Mouse (Mus musculus): ENCODE results near the gene Epor. TPM values are rescaled to one million over a fixed set of nuclear protein-coding genes. Genes with fewer than 3 reads are reported as not detected.
A peak's percentile ranks its signal among the peaks of the same experiment; 100 is the strongest.

The Epor gene
- 1 to 10 TPM; 1.4 to 3.4 TPM for total RNA-seq (2021)
- long read RNA-seq, experiment 1, partial matches to known transcripts = 4 of 6 reads
- long read RNA-seq, experiment 1, other reads (novel, unspliced or antisense) = 1 of 6 reads
- long read RNA-seq, experiment 2, partial matches to known transcripts = 5 of 6 reads
- long read RNA-seq, experiment 2, other reads (novel, unspliced or antisense) = 0 of 6 reads

DNA sequence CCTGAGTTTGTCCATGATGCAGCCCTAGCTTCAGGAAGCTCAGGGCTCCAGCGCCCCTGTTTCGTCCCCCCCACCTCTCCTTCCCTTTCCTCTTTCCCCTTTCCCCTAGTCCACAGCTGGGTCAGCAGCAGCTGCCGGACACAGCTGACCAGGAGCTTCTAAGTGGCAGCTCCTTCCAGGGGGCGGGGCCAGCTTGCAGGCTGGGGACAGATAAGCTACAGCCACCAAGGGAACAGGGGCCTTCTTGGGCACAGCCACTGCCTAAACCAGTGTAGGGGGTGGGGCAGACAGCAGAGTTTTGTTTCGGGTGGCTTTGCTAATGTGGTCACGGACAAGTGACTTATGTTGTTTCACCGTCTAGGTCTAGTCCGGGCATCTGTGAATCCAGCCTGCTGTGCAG is at the start of gene Epor:
Gene Epor (minus strand): TSS at position 90 of the 400 bp plus-strand sequence.
- intact Hi-C loops (cut with DNase I) = loop anchor here (5.0 kb wide), 1 partner anchor 39 kb away; the partner anchor contains the start of genes Ccdc151 and Prkcsh
- DNase-seq (ENCODE audit: low spot score in 2 of 2) = no peak

- no peak for DNase-seq (ENCODE audit: low spot score in 2 of 2)
- intact Hi-C loops (cut with DNase I) = loop anchor here (5.0 kb wide), 1 partner anchor 40 kb away; the partner anchor contains the start of gene Elavl3
Measured at GRCm38 (mm10) chr9:22012731-22013130, 49.4 kb upstream of the Epor start.

- intact Hi-C loops (cut with DNase I) = loop anchor here (5.0 kb wide), 1 partner anchor 41 kb away; the partner anchor contains the start of gene Elavl3
- DNase-seq (ENCODE audit: low spot score in 2 of 2) = no peak
Measured at GRCm38 (mm10) chr9:22011055-22011454, 47.7 kb upstream of the Epor start.

GRCm38 (mm10) chr9:22004546-22004945 is 41.2 kb upstream of the Epor start:
- intact Hi-C loops (cut with DNase I) = loop anchor here (5.0 kb wide), 1 partner anchor 42 kb away; the partner anchor contains the start of gene Epor
- DNase-seq (ENCODE audit: low spot score in 2 of 2) = no peak

GRCm38 (mm10) chr9:22003163-22003554 is 39.9 kb upstream of the Epor start:
- intact Hi-C loops (cut with DNase I) = loop anchor here (5.0 kb wide), 1 partner anchor 41 kb away; the partner anchor contains the start of gene Epor
- DNase-seq (ENCODE audit: low spot score in 2 of 2) = peak; percentile 47 to 58

DNA sequence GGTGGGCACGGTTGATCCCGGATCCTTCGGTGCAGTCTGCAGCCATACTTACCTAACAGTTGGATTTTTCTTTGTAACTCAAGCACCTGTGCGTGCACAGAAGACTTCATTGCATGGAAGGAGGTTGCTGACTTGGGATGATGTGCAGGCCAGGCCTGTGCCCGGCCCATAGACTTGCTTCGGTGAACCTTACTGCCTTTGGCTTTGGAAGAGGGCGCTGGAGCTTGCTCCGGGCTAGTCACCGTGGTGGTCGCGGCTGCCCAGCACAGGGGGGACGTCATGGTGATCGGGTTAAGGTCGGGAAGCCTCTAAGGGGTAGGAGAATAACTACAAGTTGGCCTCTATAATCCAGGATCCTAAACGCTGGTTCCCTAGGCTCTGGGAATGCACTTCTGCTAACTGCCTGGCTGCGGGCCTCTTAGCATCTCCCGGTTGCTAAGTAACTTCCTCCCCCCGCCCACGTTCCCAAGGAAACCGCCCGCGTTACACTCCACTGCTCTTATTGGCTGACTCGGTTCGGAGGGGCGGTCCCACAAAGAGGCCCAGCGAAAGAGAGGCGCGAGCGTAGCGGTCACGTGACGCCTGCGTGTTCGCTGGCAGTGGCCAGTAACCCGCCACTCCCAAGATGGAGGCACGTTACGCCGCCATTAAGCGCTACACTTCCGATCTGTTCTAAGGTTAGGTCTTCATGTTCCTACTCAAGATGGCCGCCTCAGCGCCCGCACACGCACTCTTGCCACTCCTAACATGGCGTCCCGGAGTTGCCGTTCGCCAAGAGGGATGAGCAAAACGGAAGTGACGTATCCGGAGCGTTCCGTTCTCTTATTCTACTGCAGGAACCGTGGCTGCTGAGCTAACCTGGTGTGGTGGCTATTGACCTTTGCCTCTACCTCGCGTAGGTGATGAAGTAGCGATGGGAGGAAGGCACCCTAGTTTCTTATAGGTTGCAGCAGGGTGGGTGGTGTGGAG is 39.2 kb upstream of the Epor start, which contains the start of the genes Ccdc151 and Prkcsh:
Gene Ccdc151 (minus strand): TSS at position 441 of the 969 bp plus-strand sequence.
Gene Prkcsh (plus strand): TSS at position 613 of the 969 bp plus-strand sequence.
- intact Hi-C loops (cut with DNase I) = loop anchor here (5.0 kb wide), 1 partner anchor 40 kb away; the partner anchor contains the start of gene Epor
- DNase-seq (ENCODE audit: low spot score in 2 of 2) = peak; percentile 100

- DNase-seq (ENCODE audit: low spot score in 2 of 2) = no peak
- intact Hi-C loops (cut with DNase I) = loop anchor here (5.0 kb wide), 1 partner anchor 39 kb away; the partner anchor contains the start of gene Epor
Measured at GRCm38 (mm10) chr9:22001633-22002032, 38.3 kb upstream of the Epor start.

GRCm38 (mm10) chr9:22000296-22000695 is 37.0 kb upstream of the Epor start:
- DNase-seq (ENCODE audit: low spot score in 2 of 2) = no peak

DNA sequence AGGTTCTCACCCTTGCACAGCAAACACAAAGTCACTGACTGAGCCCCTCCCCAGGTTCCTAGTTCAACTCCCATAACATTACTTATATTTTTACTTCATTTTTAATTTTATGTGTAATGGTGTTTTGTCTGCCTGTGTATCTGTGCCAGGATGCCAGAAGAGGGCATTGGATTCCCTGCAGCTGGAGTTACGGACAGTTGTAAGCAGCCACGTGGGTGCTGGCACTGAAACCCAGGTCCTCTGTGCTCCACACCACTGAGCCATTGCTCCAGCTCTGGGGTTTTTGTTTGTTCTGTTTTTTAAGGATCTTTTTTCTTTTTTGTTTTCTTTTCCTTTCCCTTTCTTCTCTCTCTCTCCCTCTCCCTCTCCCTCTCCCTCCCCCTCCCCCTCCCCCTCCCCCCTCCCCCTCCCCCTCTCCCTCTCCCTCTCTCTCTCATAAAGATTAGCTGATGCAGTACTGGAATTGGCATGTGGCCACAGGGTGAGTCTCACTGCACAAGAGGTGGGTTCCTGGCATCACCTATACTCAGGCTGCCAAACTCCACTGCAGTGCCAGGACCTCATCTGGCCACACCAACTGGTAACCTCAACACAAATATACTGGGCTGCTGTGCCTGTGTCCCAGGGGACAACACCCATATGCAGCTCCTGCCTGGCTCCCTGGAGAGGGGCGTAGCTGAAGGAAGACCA is 33.0 kb upstream of the Epor start:
- intact Hi-C loops (cut with DNase I) = no loop called here
- DNase-seq (ENCODE audit: low spot score in 2 of 2) = no peak

More at GRCm38 (mm10) chr9:22000296-22000695, 37.0 kb upstream of the Epor start:
- intact Hi-C loops (cut with DNase I) = loop anchor here (5.0 kb wide), 1 partner anchor 38 kb away; the partner anchor contains the start of gene Epor

- DNase-seq (ENCODE audit: low spot score in 2 of 2) = no peak
- intact Hi-C loops (cut with DNase I) = no loop called here
Measured at GRCm38 (mm10) chr9:21992227-21992626, 28.9 kb upstream of the Epor start.

DNA sequence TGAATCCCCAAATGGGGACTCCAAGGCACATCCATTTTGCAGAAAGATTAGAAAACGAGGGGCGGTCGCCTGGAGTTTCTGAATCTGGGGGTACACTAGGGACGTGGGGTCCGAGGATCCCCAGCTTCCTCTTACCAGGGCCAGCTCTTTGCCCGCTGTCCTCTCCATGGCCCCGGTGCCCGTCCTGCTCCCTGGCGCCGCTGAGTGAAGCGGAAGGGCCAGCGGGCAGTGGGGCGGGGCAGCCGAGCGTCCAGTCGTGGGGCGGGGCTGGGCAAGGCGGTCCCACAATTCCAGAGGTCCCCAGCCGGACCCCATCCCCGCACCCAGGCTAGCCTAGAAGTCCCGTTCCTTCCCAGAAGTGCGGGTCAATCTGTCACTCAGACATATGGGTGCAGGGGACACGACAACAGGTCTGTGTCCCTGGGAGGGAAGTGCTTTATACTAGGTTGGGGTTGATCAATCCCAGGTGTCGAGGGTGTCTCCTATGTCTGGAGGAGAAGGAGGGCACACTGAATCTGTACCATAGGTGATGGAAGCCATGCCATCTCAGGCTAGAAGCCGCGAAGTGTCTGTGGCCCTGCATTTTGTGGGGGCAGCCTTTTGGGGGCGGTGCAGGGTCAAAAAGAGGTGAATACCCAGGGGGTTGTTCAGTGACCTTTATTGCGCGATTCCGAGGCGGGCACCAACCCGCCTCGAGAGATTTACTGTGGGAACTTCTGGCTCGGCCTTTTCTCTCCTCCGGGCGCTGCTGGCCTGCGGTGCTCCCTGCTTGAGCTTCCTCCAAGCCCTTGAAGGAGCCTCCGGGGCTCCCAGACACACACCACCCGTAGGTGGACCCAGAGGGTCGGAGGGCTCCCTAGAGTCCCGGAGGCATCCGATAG is 26.2 kb upstream of the Epor start, which contains the start of gene Rgl3:
Gene Rgl3 (minus strand): TSS at position 217 of the 881 bp plus-strand sequence.
- no peak for DNase-seq (ENCODE audit: low spot score in 2 of 2)
- intact Hi-C loops (cut with DNase I) = loop anchor here (10.0 kb wide), 1 partner anchor 155 kb away; no protein-coding TSS in a partner anchor

- intact Hi-C loops (cut with DNase I) = loop anchor here (10.0 kb wide), 1 partner anchor 156 kb away; no protein-coding TSS in a partner anchor
- DNase-seq (ENCODE audit: low spot score in 2 of 2) = no peak
Measured at GRCm38 (mm10) chr9:21988421-21989101, 25.3 kb upstream of the Epor start.

- no peak for DNase-seq (ENCODE audit: low spot score in 2 of 2)
Measured at GRCm38 (mm10) chr9:21987592-21988342, 24.5 kb upstream of the Epor start.

GRCm38 (mm10) chr9:21983911-21984310 is 20.6 kb upstream of the Epor start:
- no peak for DNase-seq (ENCODE audit: low spot score in 2 of 2)
- intact Hi-C loops (cut with DNase I) = loop anchor here (10.0 kb wide), 1 partner anchor 161 kb away; no protein-coding TSS in a partner anchor

More at GRCm38 (mm10) chr9:21987592-21988342, 24.5 kb upstream of the Epor start:
- intact Hi-C loops (cut with DNase I) = loop anchor here (10.0 kb wide), 1 partner anchor 157 kb away; no protein-coding TSS in a partner anchor

GRCm38 (mm10) chr9:21978398-21979128 is 15.3 kb upstream of the Epor start:
- DNase-seq (ENCODE audit: low spot score in 2 of 2) = no peak
- intact Hi-C loops (cut with DNase I) = no loop called here

GRCm38 (mm10) chr9:21977972-21978371 is 14.7 kb upstream of the Epor start:
- intact Hi-C loops (cut with DNase I) = no loop called here
- DNase-seq (ENCODE audit: low spot score in 2 of 2) = no peak
